Mouse (Mus musculus) liver, embryonic 14.5 days (tissue): ENCODE data around the gene Dpm1.

ENCODE experiments used
- CTCF ChIP-seq: IDR thresholded peaks from 2 replicates; pipeline ENCODE4 v1.5.1; 2016; ENCODE audit warnings: antibody characterized with exemption, low read depth, control low read depth
- EP300 ChIP-seq: IDR thresholded peaks from 2 replicates; pipeline ENCODE4 v1.6.1; 2016; ENCODE audit warnings: antibody characterized with exemption, low read depth

- TF ChIP-seq CTCF (peak; percentile 52), EP300 (no peak)
These were observed 18.5 kb upstream of the Dpm1 start for GRCm38 (mm10) chr2:168248856-168249245.
